In the genomic region with DNA sequence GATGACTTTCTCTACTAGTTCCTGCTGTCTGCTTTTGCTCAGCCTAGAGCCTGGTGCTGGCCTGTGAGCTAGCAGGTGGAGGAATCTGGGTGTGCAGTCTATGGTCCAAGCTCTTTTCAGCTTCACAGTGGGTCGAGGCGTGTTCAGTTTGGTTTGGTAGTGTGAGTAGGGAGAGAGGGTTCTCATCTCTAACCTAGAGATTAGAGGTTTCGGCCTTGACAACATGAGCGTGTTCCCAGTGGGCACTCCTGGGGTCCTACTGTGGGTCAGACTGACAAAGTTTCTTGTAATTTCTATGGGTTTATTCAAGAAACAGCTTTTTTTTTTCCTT, we compare ENCODE assay signal across 9 mouse cellular contexts. TPM values are rescaled to one million over a fixed set of nuclear protein-coding genes. Genes with fewer than 3 reads are reported as not detected.
DNase-seq lines count a peak whose midpoint lies in the region; ATAC-seq and TF ChIP-seq lines count a peak whose summit lies in the region.
"Had no signal": no experiment of that assay in that cellular context is flagged by ENCODE, and none has a peak within 500 bp of the region (broad histone marks: within the 10 kb centered on the region; RNA-seq: fewer than 3 reads in every experiment).

No protein-coding gene starts in this region.

- 63% methylated on average over 4 of the region's 4 CpGs for WGBS in kidney, embryonic 15.5 days
- 60% methylated on average over 4 of the region's 4 CpGs for WGBS in embryonic facial prominence, embryonic 14.5 days
- 52% methylated on average over 4 of the region's 4 CpGs for WGBS in hindbrain, postnatal 0 days
- 70% methylated on average over 4 of the region's 4 CpGs for WGBS in midbrain, embryonic 16.5 days

- H3K4me3 ChIP-seq in kidney, embryonic 15.5 days (replicated peaks) = peak overlapping the region; percentile 66
- peak overlapping the region; percentile 62 for H3K4me3 ChIP-seq in embryonic facial prominence, embryonic 14.5 days (ENCODE audit: low read depth, low read length)
- peak overlapping the region; percentile 60 for H3K4me3 ChIP-seq in hindbrain, postnatal 0 days (ENCODE audit: low read length)
- H3K4me3 ChIP-seq in midbrain, embryonic 16.5 days (ENCODE audit: low read depth, low read length) = peak overlapping the region; percentile 12; the same call in 1 of the 2 replicates

- peak overlapping the region; percentile 84 for H3K9ac ChIP-seq in kidney, embryonic 15.5 days
- peak overlapping the region; percentile 81 for H3K9ac ChIP-seq in embryonic facial prominence, embryonic 14.5 days (ENCODE audit: low read depth, low read length)
- peak overlapping the region; percentile 53 for H3K9ac ChIP-seq in hindbrain, postnatal 0 days (replicated peaks; ENCODE audit: low read length)
- H3K9ac ChIP-seq in midbrain, embryonic 16.5 days (ENCODE audit: low read depth, low read length) = no peak overlapping the region

- no peak for TF ChIP-seq CTCF in hindbrain, postnatal 0 days (IDR thresholded peaks at IDR 0.05; ENCODE audit: low read depth)

- H3K27me3 ChIP-seq in kidney, embryonic 15.5 days = peaks cover 20% of the 10 kb centered on the region
- no peaks in the 10 kb centered on the region for H3K27me3 ChIP-seq in embryonic facial prominence, embryonic 14.5 days (replicated peaks; ENCODE audit: control insufficient read depth, insufficient read depth, low read length)
- H3K27me3 ChIP-seq in hindbrain, postnatal 0 days (ENCODE audit: insufficient read depth, low read length) = no peaks in the 10 kb centered on the region
- H3K27me3 ChIP-seq in midbrain, embryonic 16.5 days (ENCODE audit: control insufficient read depth, insufficient read depth, low read depth, low read length) = no peaks in the 10 kb centered on the region; the same call in 1 of the 2 replicates
- H3K27me3 ChIP-seq: Patski had no signal

- H3K9me3 ChIP-seq in kidney, embryonic 15.5 days (replicated peaks) = no peaks in the 10 kb centered on the region
- no peaks in the 10 kb centered on the region for H3K9me3 ChIP-seq in embryonic facial prominence, embryonic 14.5 days (ENCODE audit: control insufficient read depth, low read length)
- H3K9me3 ChIP-seq in hindbrain, postnatal 0 days (ENCODE audit: low read length) = no peaks in the 10 kb centered on the region
- no peaks in the 10 kb centered on the region for H3K9me3 ChIP-seq in midbrain, embryonic 16.5 days (replicated peaks; ENCODE audit: control insufficient read depth, low read length, poor library complexity, severe bottlenecking)

- H3K36me3 ChIP-seq in kidney, embryonic 15.5 days = peaks cover 14% of the 10 kb centered on the region; the same call in 1 of the 2 replicates
- H3K36me3 ChIP-seq in embryonic facial prominence, embryonic 14.5 days (ENCODE audit: control insufficient read depth, insufficient read depth, low read length) = peaks cover 9% of the 10 kb centered on the region; the same call in 1 of the 2 replicates
- no peaks in the 10 kb centered on the region for H3K36me3 ChIP-seq in hindbrain, postnatal 0 days (ENCODE audit: insufficient read depth, low read length)
- H3K36me3 ChIP-seq in midbrain, embryonic 16.5 days (ENCODE audit: control insufficient read depth, insufficient read depth, low read length) = no peaks in the 10 kb centered on the region

- no peak for ATAC-seq in kidney, embryonic 15.5 days (replicated peaks; ENCODE audit: low FRiP score)
- ATAC-seq in embryonic facial prominence, embryonic 14.5 days (ENCODE audit: low read depth) = no peak
- ATAC-seq in hindbrain, postnatal 0 days = no peak
- ATAC-seq in midbrain, embryonic 16.5 days = no peak

- DNase-seq in kidney, adult 8-10 months = no peak
- no peak for DNase-seq in embryonic facial prominence, embryonic 14.5 days (ENCODE audit: low spot score)
- DNase-seq in hindbrain, postnatal 0 days (ENCODE audit: low spot score) = no peak
- DNase-seq in gastrocnemius, postnatal 25 days = no peak
- DNase-seq in layer of hippocampus, postnatal 25 days (ENCODE audit: extremely low spot score in 1 of 2, low spot score in 1 of 2) = no peak
- DNase-seq in adipocyte (ENCODE audit: low spot score) = no peak

- peak overlapping the region; percentile 82 for H3K27ac ChIP-seq in kidney, embryonic 15.5 days
- H3K27ac ChIP-seq in embryonic facial prominence, embryonic 14.5 days (replicated peaks; ENCODE audit: low read depth, low read length) = peak overlapping the region; percentile 66; the same call in 1 of the 2 replicates
- H3K27ac ChIP-seq in hindbrain, postnatal 0 days = peak overlapping the region; percentile 64; the same call in 1 of the 2 replicates
- H3K27ac ChIP-seq in midbrain, embryonic 16.5 days (ENCODE audit: low read length) = no peak overlapping the region

- peaks cover 49% of the 10 kb centered on the region for H3K4me1 ChIP-seq in kidney, embryonic 15.5 days
- H3K4me1 ChIP-seq in embryonic facial prominence, embryonic 14.5 days (ENCODE audit: control insufficient read depth, insufficient read depth, low read length) = peaks cover 11% of the 10 kb centered on the region
- H3K4me1 ChIP-seq in hindbrain, postnatal 0 days (ENCODE audit: insufficient read depth, low read length) = peaks cover 21% of the 10 kb centered on the region
- peaks cover 18% of the 10 kb centered on the region for H3K4me1 ChIP-seq in midbrain, embryonic 16.5 days (ENCODE audit: control insufficient read depth, insufficient read depth, low read length)

- peak overlapping the region; percentile 89 for H3K4me2 ChIP-seq in kidney, embryonic 15.5 days
- peak overlapping the region; percentile 81 for H3K4me2 ChIP-seq in embryonic facial prominence, embryonic 14.5 days (ENCODE audit: low read depth, low read length)
- H3K4me2 ChIP-seq in hindbrain, postnatal 0 days (ENCODE audit: low read depth, low read length) = peak overlapping the region; percentile 67
- peak overlapping the region; percentile 94 for H3K4me2 ChIP-seq in midbrain, embryonic 16.5 days (ENCODE audit: low read length)

RNA-seq across cellular contexts. Expression of gene Timp3, which starts 2.1 kb away (rescaled TPM):
- 82.0 and 85.9 TPM in 2 replicates for polyA plus RNA-seq in kidney, embryonic 15.5 days (2015; fragmentation: Nextera tagmentation; extraction: Ambion mirVana)
- polyA plus RNA-seq in embryonic facial prominence, embryonic 14.5 days (2014; fragmentation: Nextera tagmentation; extraction: Ambion mirVana) = 77.5 and 86.6 TPM in 2 replicates
- total RNA-seq in hindbrain, postnatal 0 days (2014; rRNA removed) = 141 and 162 TPM in 2 replicates
- 59.7 and 60.0 TPM in 2 replicates for polyA plus RNA-seq in hindbrain, postnatal 0 days (2015; fragmentation: Nextera tagmentation; extraction: Ambion mirVana)
- 30.9 and 37.4 TPM in 2 replicates for polyA plus RNA-seq in midbrain, embryonic 16.5 days (2015; fragmentation: Nextera tagmentation; extraction: Ambion mirVana)
- total RNA-seq in gastrocnemius, postnatal 25 days (2021) = 10 to 100 TPM; 48.0 to 62.4 TPM
- 10 to 100 TPM; 50.1 to 55.1 TPM for total RNA-seq in layer of hippocampus, postnatal 25 days (2021)

Comparison
In these comparisons a context has a peak if more than half of its experiments do, and no peak if none do; other contexts are left out.
1. H3K4me3 ChIP-seq: peak in every context shown above with its lines; median percentile 66 in kidney, embryonic 15.5 days; 62 in embryonic facial prominence, embryonic 14.5 days; 60 in hindbrain, postnatal 0 days; 12 in midbrain, embryonic 16.5 days.